Mouse (Mus musculus) heart, postnatal 0 days (tissue): ENCODE data around the gene Ltbp1. TPM values are rescaled to one million over a fixed set of nuclear protein-coding genes. Genes with fewer than 3 reads are reported as not detected.

Experiments used
- ATAC-seq: fragments of 200-750 bp; cut with Nextera tagmentation; 2 replicates; pipeline ENCODE4 v1.8.0; 2017; ENCODE audit warnings: low read depth, moderate number of reproducible peaks, moderate library complexity; ENCODE audit not compliant: insufficient read depth
- DNase-seq: peaks from one replicate; pipeline ENCODE4 v3.0.0-alpha.2; 2016; ENCODE audit warnings: low spot score
- H3K27ac ChIP-seq: fragments of 300-500 bp; sonication (generic); 2 replicates; pipeline ENCODE4 v1.5.1; 2014; ENCODE audit warnings: low read depth, mild to moderate bottlenecking
- H3K27me3 ChIP-seq: fragments of 300-500 bp; sonication (generic); 2 replicates; pipeline ENCODE4 v1.6.1; 2014; ENCODE audit warnings: low read length, mixed read lengths; ENCODE audit not compliant: control insufficient read depth, insufficient read depth
- H3K36me3 ChIP-seq: fragments of 300-500 bp; sonication (generic); replicated peaks from 2 replicates; pipeline ENCODE4 v1.6.1; 2014; ENCODE audit warnings: low read length, mixed read lengths; ENCODE audit not compliant: control insufficient read depth, insufficient read depth
- H3K4me1 ChIP-seq: fragments of 300-500 bp; sonication (generic); 2 replicates; pipeline ENCODE4 v1.6.1; 2014; ENCODE audit warnings: antibody characterized with exemption; ENCODE audit not compliant: control insufficient read depth, insufficient read depth
- H3K4me2 ChIP-seq: fragments of 300-500 bp; sonication (generic); 2 replicates; pipeline ENCODE4 v1.6.1; 2014; ENCODE audit warnings: low read depth, mild to moderate bottlenecking, low read length, moderate library complexity
- H3K4me3 ChIP-seq: fragments of 300-500 bp; sonication (generic); 2 replicates; pipeline ENCODE4 v1.5.1; 2014; ENCODE audit warnings: low read depth, low read length
- H3K9ac ChIP-seq: fragments of 300-500 bp; sonication (generic); replicated peaks from 2 replicates; pipeline ENCODE4 v1.6.1; 2014; ENCODE audit warnings: low read depth, low read length, mixed read lengths
- H3K9me3 ChIP-seq: fragments of 300-500 bp; sonication (generic); replicated peaks from 2 replicates; pipeline ENCODE4 v1.6.1; 2016; ENCODE audit warnings: low read length; ENCODE audit not compliant: control insufficient read depth
- CTCF ChIP-seq: IDR thresholded peaks from 2 replicates; pipeline ENCODE4 v1.5.1; 2016; ENCODE audit warnings: antibody characterized with exemption, control low read depth, low read depth
- EP300 ChIP-seq: IDR thresholded peaks from 2 replicates; pipeline ENCODE4 v1.6.1; 2016; ENCODE audit warnings: antibody characterized with exemption, low read depth
- WGBS: fragments of 180-500 bp; shearing (Covaris S2); extraction: QIAGEN DNeasy Blood & Tissue Kit; methylation state at CpG from one replicate; pipeline ENCODE4 v1.1.7; 2014; 5-methylcytosine and 5-hydroxymethylcytosine counted together
- polyA plus RNA-seq: library from polyadenylated mRNA; unstranded; fragments of >200 nt; fragmentation: Nextera tagmentation; extraction: Ambion mirVana; gene quantifications from 2 replicates; pipeline ENCODE4 v1.2.1, GENCODE M21; 2015
- total RNA-seq: library from RNA; depleted of rRNA; stranded (reverse); fragments of >200 nt; gene quantifications from 2 replicates; pipeline ENCODE4 v1.2.3, GENCODE M21; 2014; ENCODE audit warnings: low replicate concordance

Ltbp1 gene
- total and polyA plus RNA-seq, 2 experiments from 2014 or later: 11.8 to 43.0 TPM

GRCm38 (mm10) chr17:75263336-75263990, 258.1 kb downstream of the Ltbp1 start:
- no peaks in the 10 kb centered on the region for H3K36me3 ChIP-seq
- no peak overlapping the region for H3K27ac ChIP-seq
- ATAC-seq: no peak
- no peak for DNase-seq
- peaks cover 2% of the 10 kb centered on the region; the same call in 1 of the 2 replicates for H3K4me1 ChIP-seq
- 81% methylated on average over 3 of the region's 3 CpGs for WGBS
- H3K27me3 ChIP-seq: no peaks in the 10 kb centered on the region
- H3K4me2 ChIP-seq: no peak overlapping the region
- H3K9me3 ChIP-seq: no peaks in the 10 kb centered on the region
- no peak for TF ChIP-seq CTCF
- H3K4me3 ChIP-seq: no peak overlapping the region
- H3K9ac ChIP-seq: no peak overlapping the region

- no peaks in the 10 kb centered on the region for H3K9me3 ChIP-seq
- no peak overlapping the region for H3K9ac ChIP-seq
- peaks cover 3% of the 10 kb centered on the region; the same call in 1 of the 2 replicates for H3K4me1 ChIP-seq
- 70% methylated on average over 4 of the region's 4 CpGs for WGBS
- H3K27me3 ChIP-seq: no peaks in the 10 kb centered on the region
- no peak for DNase-seq
- no peaks in the 10 kb centered on the region for H3K36me3 ChIP-seq
- no peak overlapping the region for H3K4me3 ChIP-seq
- H3K27ac ChIP-seq: no peak overlapping the region
- no peak overlapping the region for H3K4me2 ChIP-seq
- TF ChIP-seq CTCF (no peak), EP300 (no peak)
- no peak for ATAC-seq
Observed at GRCm38 (mm10) chr17:75268506-75268905, 263.1 kb downstream of the Ltbp1 start.

- WGBS: 71% methylated on average over 3 of the region's 3 CpGs
- Histone ChIP-seq H3K27me3 (no peaks in the 10 kb centered on the region), H3K9ac (no peak overlapping the region), H3K4me2 (no peak overlapping the region), H3K27ac (no peak overlapping the region), H3K4me1 (peaks cover 3% of the 10 kb centered on the region; the same call in 1 of the 2 replicates), H3K9me3 (no peaks in the 10 kb centered on the region), H3K4me3 (no peak overlapping the region), H3K36me3 (peaks cover 6% of the 10 kb centered on the region; the same call in 1 of the 2 replicates)
- no peak for DNase-seq
- ATAC-seq: no peak
- TF ChIP-seq CTCF (no peak), EP300 (no peak)
Observed at GRCm38 (mm10) chr17:75272446-75272845, 267.1 kb downstream of the Ltbp1 start.

GRCm38 (mm10) chr17:75273272-75273671, 267.9 kb downstream of the Ltbp1 start:
- Histone ChIP-seq H3K9me3 (no peaks in the 10 kb centered on the region), H3K4me3 (no peak overlapping the region), H3K9ac (no peak overlapping the region), H3K36me3 (peaks cover 6% of the 10 kb centered on the region; the same call in 1 of the 2 replicates), H3K27me3 (no peaks in the 10 kb centered on the region), H3K27ac (no peak overlapping the region), H3K4me1 (peaks cover 3% of the 10 kb centered on the region; the same call in 1 of the 2 replicates), H3K4me2 (no peak overlapping the region)
- TF ChIP-seq CTCF (no peak), EP300 (no peak)
- whole genome bisulfite sequencing: 83% methylated on average over 1 of the region's 1 CpGs
- ATAC-seq (no peak), DNase-seq (no peak)

GRCm38 (mm10) chr17:75275302-75275701, 269.9 kb downstream of the Ltbp1 start:
- WGBS: 86% methylated on average over 6 of the region's 6 CpGs
- DNase-seq: no peak

GRCm38 (mm10) chr17:75278106-75278505, 272.7 kb downstream of the Ltbp1 start:
- Histone ChIP-seq H3K36me3 (peaks cover 6% of the 10 kb centered on the region; the same call in 1 of the 2 replicates), H3K4me2 (no peak overlapping the region), H3K27ac (no peak overlapping the region), H3K4me3 (no peak overlapping the region), H3K9ac (no peak overlapping the region), H3K27me3 (no peaks in the 10 kb centered on the region), H3K4me1 (no peaks in the 10 kb centered on the region), H3K9me3 (no peaks in the 10 kb centered on the region)
- no peak for TF ChIP-seq CTCF
- no peak for TF ChIP-seq EP300
- WGBS: 85% methylated on average over 1 of the region's 1 CpGs
- ATAC-seq: no peak
- DNase-seq: no peak

More at GRCm38 (mm10) chr17:75275302-75275701, 269.9 kb downstream of the Ltbp1 start:
- Histone ChIP-seq H3K27me3 (no peaks in the 10 kb centered on the region), H3K27ac (no peak overlapping the region), H3K4me3 (no peak overlapping the region), H3K9me3 (no peaks in the 10 kb centered on the region), H3K36me3 (peaks cover 6% of the 10 kb centered on the region; the same call in 1 of the 2 replicates), H3K4me2 (no peak overlapping the region), H3K4me1 (no peaks in the 10 kb centered on the region), H3K9ac (no peak overlapping the region)
- no peak for ATAC-seq
- TF ChIP-seq CTCF: no peak
- no peak for TF ChIP-seq EP300
